Comparison of ENCODE assay signal across 7 mouse cellular contexts in genomic region chrX:153360216-153360590, GRCm38 (mm10).
DNase-seq lines count a peak whose midpoint lies in the region; ATAC-seq and TF ChIP-seq lines count a peak whose summit lies in the region.

No protein-coding gene starts in this region.

- peak overlapping the region; percentile 50 for H3K9ac ChIP-seq in forebrain, embryonic 12.5 days
- H3K9ac ChIP-seq in intestine, embryonic 15.5 days, result peak overlapping the region; percentile 36

- TF ChIP-seq CTCF in bone marrow, adult 2 months (IDR thresholded peaks at IDR 0.05; ENCODE audit: control insufficient read depth, insufficient read depth, low read length), result no peak
- TF ChIP-seq CTCF in small intestine, adult 2 months (IDR thresholded peaks at IDR 0.05; ENCODE audit: extremely low read depth, insufficient read length, insufficient replicate concordance, low read depth, low read length), result no peak

- no peak for TF ChIP-seq POLR2A in bone marrow, adult 2 months (IDR thresholded peaks at IDR 0.05; ENCODE audit: borderline replicate concordance, control insufficient read depth, low read depth, low read length)
- TF ChIP-seq POLR2A in small intestine, adult 2 months (IDR thresholded peaks at IDR 0.05; ENCODE audit: low read depth, low read length), result no peak

- no peaks in the 10 kb centered on the region; the same call in 1 of the 2 replicates for H3K4me1 ChIP-seq in bone marrow, adult 2 months (ENCODE audit: control insufficient read depth, insufficient read depth, low read length)
- no peaks in the 10 kb centered on the region for H3K4me1 ChIP-seq in forebrain, embryonic 12.5 days
- H3K4me1 ChIP-seq in intestine, embryonic 15.5 days (replicated peaks), result no peaks in the 10 kb centered on the region
- H3K4me1 ChIP-seq in small intestine, adult 2 months (ENCODE audit: control insufficient read depth, insufficient read depth, insufficient read length, low read length), result peaks cover 4% of the 10 kb centered on the region; the same call in 1 of the 2 replicates

- H3K9me3 ChIP-seq in forebrain, embryonic 12.5 days, result no peaks in the 10 kb centered on the region
- no peaks in the 10 kb centered on the region for H3K9me3 ChIP-seq in intestine, embryonic 15.5 days

- WGBS in bone marrow, adult 2 months, result 17% methylated on average over 15 of the region's 15 CpGs
- 16% methylated on average over 14 of the region's 15 CpGs for WGBS in forebrain, embryonic 12.5 days
- 16% methylated on average over 15 of the region's 15 CpGs for WGBS in intestine, embryonic 15.5 days
- 18% methylated on average over 15 of the region's 15 CpGs for WGBS in small intestine, adult 2 months

- peaks cover 14% of the 10 kb centered on the region; the same call in 1 of the 2 replicates for H3K27me3 ChIP-seq in forebrain, embryonic 12.5 days
- H3K27me3 ChIP-seq in intestine, embryonic 15.5 days (replicated peaks), result peaks cover 4% of the 10 kb centered on the region; the same call in 1 of the 2 replicates
- no peaks in the 10 kb centered on the region; the same call in 1 of the 2 replicates for H3K27me3 ChIP-seq in small intestine, adult 2 months (ENCODE audit: control insufficient read depth, insufficient read depth, low read length)

- ATAC-seq in forebrain, embryonic 12.5 days (ENCODE audit: low FRiP score), result peak; percentile 75
- ATAC-seq in intestine, embryonic 15.5 days, result peak; percentile 85

- peak overlapping the region; percentile 66 for H3K4me2 ChIP-seq in forebrain, embryonic 12.5 days
- H3K4me2 ChIP-seq in intestine, embryonic 15.5 days (replicated peaks), result peak overlapping the region; percentile 68

- peak overlapping the region; percentile 31; the same call in 1 of the 2 replicates for H3K27ac ChIP-seq in bone marrow, adult 2 months (ENCODE audit: control insufficient read depth, insufficient read depth, low read depth, low read length, poor library complexity)
- no peak overlapping the region for H3K27ac ChIP-seq in forebrain, embryonic 12.5 days
- H3K27ac ChIP-seq in intestine, embryonic 15.5 days, result no peak overlapping the region
- H3K27ac ChIP-seq in small intestine, adult 2 months (ENCODE audit: insufficient read depth, low read depth, low read length), result no peak overlapping the region

- H3K36me3 ChIP-seq in forebrain, embryonic 12.5 days (replicated peaks), result no peaks in the 10 kb centered on the region
- no peaks in the 10 kb centered on the region for H3K36me3 ChIP-seq in intestine, embryonic 15.5 days
- no peaks in the 10 kb centered on the region for H3K36me3 ChIP-seq in small intestine, adult 2 months (ENCODE audit: control insufficient read depth, insufficient read depth, low read length)

- H3K4me3 ChIP-seq in bone marrow, adult 2 months (replicated peaks; ENCODE audit: control insufficient read depth, low read depth, low read length), result peak overlapping the region; percentile 64
- H3K4me3 ChIP-seq in forebrain, embryonic 12.5 days (replicated peaks), result peak overlapping the region; percentile 40
- H3K4me3 ChIP-seq in intestine, embryonic 15.5 days (replicated peaks), result peak overlapping the region; percentile 43
- peak overlapping the region; percentile 67 for H3K4me3 ChIP-seq in small intestine, adult 2 months (ENCODE audit: low read depth, low read length)

- peak; percentile 1 for DNase-seq in ovary, adult 18-20 months (ENCODE audit: low spot score)
- no peak for DNase-seq in ovary, postnatal 10 days (ENCODE audit: low spot score)
- peak; percentile 1 for DNase-seq in lung, postnatal 25 days (ENCODE audit: low spot score)
